Mouse (Mus musculus): ENCODE measurements around the gene Ksr1.

GRCm38 (mm10) chr11:78973381-78974150 lies 172.6 kb downstream of the Ksr1 start:
- TF ChIP-seq CTCF (IDR thresholded peaks at IDR 0.05; ENCODE audit: control insufficient read depth, insufficient read depth, insufficient read length) (no peak), MAX (IDR thresholded peaks at IDR 0.05) (no peak), FOSL1 (IDR thresholded peaks at IDR 0.05; ENCODE audit: insufficient read depth, low read length, poor library complexity, severe bottlenecking) (no peak), MYOG (IDR thresholded peaks at IDR 0.05; ENCODE audit: control insufficient read depth, extremely low read depth, insufficient read length) (no peak), MYOD1 (IDR thresholded peaks at IDR 0.05; ENCODE audit: control insufficient read depth, insufficient read length, low read depth) (no peak)
